Mouse (Mus musculus) left cerebral cortex, adult 8-10 months (tissue): ENCODE results near the gene Klhl2. TPM values are rescaled to one million over a fixed set of nuclear protein-coding genes. Genes with fewer than 3 reads are reported as not detected.

Experiments used
- DNase-seq, 2 experiments: peaks; one replicate each; pipeline ENCODE4 v3.0.0; 2022; ENCODE audit warnings: low spot score in 2 of 2
- total RNA-seq, 4 experiments: library from RNA; stranded (reverse); gene quantifications; 2 replicates each; pipeline ENCODE4 v1.2.4; 2022

The Klhl2 gene
- total RNA-seq, 4 experiments from 2014 or later = 167 to 176 (median 171) TPM

- no peak for DNase-seq
Measured at GRCm38 (mm10) chr8:64831656-64832055, 18.2 kb downstream of the Klhl2 start.

- DNase-seq = no peak
Measured at GRCm38 (mm10) chr8:64829921-64830320, 19.9 kb downstream of the Klhl2 start.

GRCm38 (mm10) chr8:64829391-64829790 lies 20.4 kb downstream of the Klhl2 start:
- no peak for DNase-seq

- no peak for DNase-seq
Measured at GRCm38 (mm10) chr8:64828466-64828865, 21.4 kb downstream of the Klhl2 start.

GRCm38 (mm10) chr8:64827356-64827755 lies 22.5 kb downstream of the Klhl2 start:
- no peak for DNase-seq

- no peak for DNase-seq
Measured at GRCm38 (mm10) chr8:64826461-64826860, 23.4 kb downstream of the Klhl2 start.

- peak in 1 of 2 experiments; percentile 52 for DNase-seq
Measured at GRCm38 (mm10) chr8:64823905-64824304, 25.9 kb downstream of the Klhl2 start.

GRCm38 (mm10) chr8:64820940-64821339 lies 28.9 kb downstream of the Klhl2 start:
- no peak for DNase-seq

GRCm38 (mm10) chr8:64811790-64812189 lies 38.0 kb downstream of the Klhl2 start:
- no peak for DNase-seq

- DNase-seq = no peak
Measured at GRCm38 (mm10) chr8:64811083-64811482, 38.7 kb downstream of the Klhl2 start.

GRCm38 (mm10) chr8:64806558-64806957 lies 43.3 kb downstream of the Klhl2 start:
- DNase-seq = no peak

GRCm38 (mm10) chr8:64804971-64805370 lies 44.8 kb downstream of the Klhl2 start:
- DNase-seq = no peak

GRCm38 (mm10) chr8:64799306-64799705 lies 50.5 kb downstream of the Klhl2 start:
- no peak for DNase-seq

GRCm38 (mm10) chr8:64798503-64798902 lies 51.3 kb downstream of the Klhl2 start:
- no peak for DNase-seq

- DNase-seq = no peak
Measured at GRCm38 (mm10) chr8:64797751-64798150, 52.1 kb downstream of the Klhl2 start.

GRCm38 (mm10) chr8:64791250-64791881 lies 58.5 kb downstream of the Klhl2 start:
- DNase-seq = no peak

- DNase-seq = no peak
Measured at GRCm38 (mm10) chr8:64790418-64790817, 59.4 kb downstream of the Klhl2 start.

GRCm38 (mm10) chr8:64788715-64789114 lies 61.1 kb downstream of the Klhl2 start:
- no peak for DNase-seq

GRCm38 (mm10) chr8:64786801-64787200 lies 63.0 kb downstream of the Klhl2 start:
- no peak for DNase-seq

- no peak for DNase-seq
Measured at GRCm38 (mm10) chr8:64784235-64784634, 65.6 kb downstream of the Klhl2 start.

- no peak for DNase-seq
Measured at GRCm38 (mm10) chr8:64781947-64782346, 67.9 kb downstream of the Klhl2 start.

GRCm38 (mm10) chr8:64777925-64778324 lies 71.9 kb downstream of the Klhl2 start:
- DNase-seq = no peak

- no peak for DNase-seq
Measured at GRCm38 (mm10) chr8:64774136-64774535, 75.7 kb downstream of the Klhl2 start.

- DNase-seq = no peak
Measured at GRCm38 (mm10) chr8:64770814-64771213, 79.0 kb downstream of the Klhl2 start.
